Mouse (Mus musculus) liver, adult 2 months (tissue): Measurements from ENCODE around the gene Ltbp2. TPM values are rescaled to one million over a fixed set of nuclear protein-coding genes. Genes with fewer than 3 reads are reported as not detected.

Source experiments
- DNase-seq: peaks from one replicate; pipeline ENCODE4 v3.0.0-alpha.2; 2011; ENCODE audit warnings: low read depth, low spot score; ENCODE audit errors: extremely low read depth
- H3K27ac ChIP-seq: fragments of 200-500 bp; replicated peaks from 2 replicates; pipeline ENCODE4 v1.5.1; 2012; ENCODE audit warnings: low read depth, mild to moderate bottlenecking, control low read depth, inconsistent platforms, low read length; ENCODE audit not compliant: insufficient read depth
- H3K27me3 ChIP-seq: fragments of 200-500 bp; 2 replicates; pipeline ENCODE4 v1.6.1; 2012; ENCODE audit warnings: mild to moderate bottlenecking, moderate library complexity, low read length, inconsistent platforms; ENCODE audit not compliant: control insufficient read depth, insufficient read depth
- H3K36me3 ChIP-seq: fragments of 200-500 bp; 2 replicates; pipeline ENCODE4 v1.6.1; 2012; ENCODE audit warnings: low read length, inconsistent platforms; ENCODE audit not compliant: control insufficient read depth, insufficient read depth
- H3K4me1 ChIP-seq: fragments of 200-500 bp; 2 replicates; pipeline ENCODE4 v1.6.1; 2011; ENCODE audit warnings: low read length; ENCODE audit not compliant: control insufficient read depth, insufficient read depth
- H3K4me3 ChIP-seq: fragments of 200-500 bp; 2 replicates; pipeline ENCODE4 v1.5.1; 2011; ENCODE audit warnings: low read depth, mild to moderate bottlenecking, control low read depth, low read length, moderate library complexity; ENCODE audit not compliant: insufficient read depth
- H3K79me2 ChIP-seq: fragments of 200-500 bp; 2 replicates; pipeline ENCODE4 v1.6.1; 2012; ENCODE audit warnings: inconsistent platforms, mild to moderate bottlenecking, low read length, moderate library complexity; ENCODE audit not compliant: control insufficient read depth, insufficient read depth
- H3K9ac ChIP-seq: fragments of 200-500 bp; 2 replicates; pipeline ENCODE4 v1.6.1; 2012; ENCODE audit warnings: low read depth, mild to moderate bottlenecking, control low read depth, inconsistent platforms, low read length
- CTCF ChIP-seq: fragments of 200-500 bp; IDR thresholded peaks from 2 replicates; pipeline ENCODE4 v1.5.1; 2011; ENCODE audit warnings: low read depth, low read length, control low read depth
- POLR2A ChIP-seq: fragments of 200-500 bp; IDR thresholded peaks from 2 replicates; pipeline ENCODE4 v1.6.1; 2011; ENCODE audit warnings: low read length, control low read depth; ENCODE audit not compliant: insufficient read depth; ENCODE audit errors: extremely low read depth
- WGBS: fragments of 180-500 bp; shearing (Covaris S2); methylation state at CpG from one replicate; pipeline ENCODE4 v1.1.7; 2018; 5-methylcytosine and 5-hydroxymethylcytosine counted together
- polyA plus RNA-seq: library from polyadenylated mRNA; depleted of rRNA; stranded (reverse); fragments of >200 nt; gene quantifications from 2 replicates; pipeline ENCODE4 v1.2.3, GENCODE M21; 2012
- total RNA-seq: library from RNA; depleted of rRNA; stranded (reverse); fragments of >200 nt; gene quantifications from 2 replicates; pipeline ENCODE4 v1.2.3, GENCODE M21; 2014

Ltbp2 gene
- total and polyA plus RNA-seq, 2 experiments: 0.65 to 1.7 TPM

GRCm38 (mm10) chr12:84823601-84824000, 52.7 kb downstream of the Ltbp2 start:
- H3K79me2 ChIP-seq: no peaks in the 10 kb centered on the region
- H3K27ac ChIP-seq: no peak overlapping the region
- H3K4me3 ChIP-seq: no peak overlapping the region
- no peak overlapping the region for H3K9ac ChIP-seq
- TF ChIP-seq POLR2A (no peak), CTCF (no peak)
- no peak for DNase-seq
- 76% methylated on average over 7 of the region's 7 CpGs for WGBS
- no peaks in the 10 kb centered on the region for H3K27me3 ChIP-seq
- H3K36me3 ChIP-seq: no peaks in the 10 kb centered on the region
- no peaks in the 10 kb centered on the region for H3K4me1 ChIP-seq

DNA sequence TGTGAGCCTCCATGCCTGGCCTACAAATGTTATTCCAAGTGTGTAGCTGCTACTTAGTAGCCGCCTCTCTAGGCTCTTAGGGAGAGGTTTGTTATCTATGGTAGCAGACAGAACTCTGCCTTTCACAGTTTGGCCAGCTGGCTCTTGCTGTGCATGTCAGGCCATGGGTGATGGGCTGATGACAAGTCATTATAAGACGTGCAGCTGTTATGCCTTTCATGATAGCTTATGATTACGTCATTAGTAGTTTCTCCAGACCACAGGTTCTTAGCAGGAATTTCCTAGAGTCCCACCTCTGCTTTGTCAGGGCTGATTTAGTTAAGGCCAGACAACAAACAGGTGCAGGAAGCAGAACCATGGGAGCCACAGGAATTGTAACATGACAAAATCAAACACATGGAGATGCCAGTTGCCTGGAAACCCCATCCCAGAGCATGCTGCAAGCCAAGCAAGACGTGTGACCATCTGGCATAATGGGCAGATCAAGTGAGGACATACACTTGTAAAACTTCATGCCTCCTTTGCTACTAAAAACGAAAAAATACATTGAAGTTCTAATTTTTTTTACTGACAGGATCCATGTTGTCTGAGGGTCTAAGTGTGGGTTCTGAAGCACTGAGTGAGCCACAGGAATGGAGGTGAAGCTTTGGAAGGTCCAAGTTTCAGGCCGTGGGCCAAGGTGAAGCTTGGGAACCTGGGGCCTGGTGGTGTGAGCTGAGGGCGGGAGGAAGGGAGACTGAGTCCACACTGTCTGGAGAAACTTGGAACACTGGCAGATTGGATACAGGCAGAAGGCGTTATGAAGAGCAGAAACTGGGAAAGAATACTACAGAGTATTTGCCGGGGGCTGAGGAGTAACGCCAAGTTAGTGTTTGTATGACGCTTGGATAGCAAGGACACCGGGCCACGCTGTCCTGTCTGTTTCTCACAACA, 56.8 kb downstream of the Ltbp2 start:
- H3K79me2 ChIP-seq: no peaks in the 10 kb centered on the region
- H3K4me3 ChIP-seq: no peak overlapping the region
- no peak overlapping the region for H3K9ac ChIP-seq
- no peaks in the 10 kb centered on the region for H3K27me3 ChIP-seq
- H3K36me3 ChIP-seq: no peaks in the 10 kb centered on the region
- DNase-seq: no peak
- no peaks in the 10 kb centered on the region for H3K4me1 ChIP-seq
- no peak overlapping the region for H3K27ac ChIP-seq
- no peak for TF ChIP-seq POLR2A
- no peak for TF ChIP-seq CTCF
- 89% methylated on average over 13 of the region's 13 CpGs for WGBS

DNA sequence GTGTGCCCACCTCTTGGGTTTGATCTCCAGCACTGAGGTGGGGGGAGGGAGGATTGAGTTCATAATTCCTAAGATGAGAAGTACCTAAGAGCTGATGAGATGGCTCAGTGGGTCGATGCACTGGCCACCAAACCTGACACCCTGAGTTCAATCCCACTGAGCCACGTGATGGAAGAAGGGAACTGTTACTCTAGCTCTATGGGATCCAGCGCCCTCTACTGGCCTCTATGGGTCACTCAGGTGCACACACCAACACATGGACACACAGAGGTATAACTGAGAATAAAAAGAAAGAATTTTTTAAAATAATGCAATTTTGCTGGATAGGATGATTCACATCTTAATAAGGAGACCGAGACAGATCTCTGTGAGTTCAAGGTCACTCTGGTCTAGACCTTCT, 57.8 kb downstream of the Ltbp2 start:
- Histone ChIP-seq H3K9ac (no peak overlapping the region), H3K79me2 (no peaks in the 10 kb centered on the region), H3K27ac (no peak overlapping the region), H3K4me1 (no peaks in the 10 kb centered on the region), H3K36me3 (no peaks in the 10 kb centered on the region), H3K4me3 (no peak overlapping the region), H3K27me3 (no peaks in the 10 kb centered on the region)
- TF ChIP-seq POLR2A (no peak), CTCF (peak; percentile 26; the same call in 1 of the 2 replicates)
- 67% methylated on average over 4 of the region's 4 CpGs for WGBS
- no peak for DNase-seq

- H3K9ac ChIP-seq: no peak overlapping the region
- 59% methylated on average over 3 of the region's 3 CpGs for WGBS
- TF ChIP-seq POLR2A: no peak
- TF ChIP-seq CTCF: no peak
- no peaks in the 10 kb centered on the region for H3K4me1 ChIP-seq
- no peaks in the 10 kb centered on the region for H3K27me3 ChIP-seq
- no peaks in the 10 kb centered on the region for H3K79me2 ChIP-seq
- H3K36me3 ChIP-seq: no peaks in the 10 kb centered on the region
- H3K4me3 ChIP-seq: no peak overlapping the region
- no peak for DNase-seq
- H3K27ac ChIP-seq: no peak overlapping the region
Observed at GRCm38 (mm10) chr12:84814663-84815325, 61.5 kb downstream of the Ltbp2 start.

DNA sequence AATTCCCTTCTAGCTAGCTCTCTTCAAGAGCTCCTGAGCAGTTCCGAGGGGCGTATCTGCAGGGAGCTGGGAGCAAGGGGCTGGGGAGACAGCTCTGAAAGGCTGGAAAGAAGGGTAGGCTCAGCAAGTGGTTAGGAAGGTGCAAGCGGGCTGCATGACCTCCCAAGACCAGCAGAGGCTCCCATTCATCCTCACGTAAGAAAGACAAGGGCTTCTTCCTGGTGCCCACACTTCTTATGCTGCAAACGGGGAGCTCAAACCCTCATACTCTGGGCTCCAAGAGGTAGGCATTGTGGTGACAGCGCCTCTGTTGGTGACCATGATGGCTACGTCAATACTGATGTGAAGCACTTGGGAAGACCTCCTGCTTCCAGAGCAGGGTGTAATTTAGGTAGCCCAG, 62.6 kb downstream of the Ltbp2 start:
- no peak for DNase-seq
- no peak overlapping the region for H3K4me3 ChIP-seq

More for the DNA sequence above, 62.6 kb downstream of the Ltbp2 start:
- H3K4me1 ChIP-seq: no peaks in the 10 kb centered on the region
- TF ChIP-seq POLR2A: no peak
- TF ChIP-seq CTCF: no peak
- H3K27me3 ChIP-seq: no peaks in the 10 kb centered on the region
- no peak overlapping the region for H3K9ac ChIP-seq
- no peaks in the 10 kb centered on the region for H3K36me3 ChIP-seq
- H3K27ac ChIP-seq: no peak overlapping the region
- no peaks in the 10 kb centered on the region for H3K79me2 ChIP-seq
- WGBS: 75% methylated on average over 7 of the region's 7 CpGs
